Mouse (Mus musculus): ENCODE measurements around the gene Cobl.

DNA sequence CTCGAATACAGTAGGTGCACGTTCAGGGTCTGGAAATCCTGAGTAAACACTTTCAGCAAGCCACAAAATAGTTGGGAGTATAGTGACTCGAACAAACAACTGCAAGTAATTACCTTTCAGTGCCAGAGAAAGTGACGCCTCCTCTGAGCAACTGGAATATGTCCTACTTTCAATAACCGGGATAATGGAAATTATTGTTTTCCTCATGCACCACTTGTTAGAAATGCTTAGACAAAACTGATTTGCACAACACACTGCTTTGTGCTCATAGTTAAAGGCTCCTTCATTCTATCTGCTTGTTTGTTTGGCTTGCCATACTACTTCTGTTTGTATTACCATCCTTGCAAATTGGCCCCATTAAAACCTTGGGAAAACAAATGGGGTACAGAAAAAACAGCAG lies 21.6 kb downstream of the Cobl start:
- TF ChIP-seq EP300 (IDR thresholded peaks at IDR 0.05; ENCODE audit: low read depth) (no peak), CTCF (IDR thresholded peaks at IDR 0.05; ENCODE audit: low read depth) (no peak)
